Mouse (Mus musculus): ENCODE measurements around the gene Tlr4. TPM values are rescaled to one million over a fixed set of nuclear protein-coding genes. Genes with fewer than 3 reads are reported as not detected.

The Tlr4 gene
- polyA plus RNA-seq, 1 experiment from 2014 or later = 0.93 TPM

DNA sequence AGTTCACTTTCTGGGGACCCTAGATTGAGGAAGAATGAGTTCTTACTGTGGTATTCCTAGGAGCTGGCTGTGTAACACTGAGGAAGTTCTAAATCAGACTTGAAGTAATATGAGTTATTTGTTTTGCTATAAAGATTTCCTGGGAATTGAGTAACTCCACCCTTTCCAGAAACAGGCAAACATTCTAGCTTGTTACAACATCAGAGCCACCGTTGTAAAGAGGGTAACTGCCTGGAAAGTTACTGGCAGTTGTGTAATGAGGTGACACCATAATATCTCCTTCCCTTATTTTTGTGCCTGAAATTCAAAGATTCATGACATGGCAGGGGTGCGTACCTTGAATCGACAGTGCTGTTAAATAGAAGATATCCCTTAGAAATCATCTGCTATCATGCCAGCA lies 24.6 kb downstream of the Tlr4 start:
- no peaks in the 10 kb centered on the region for H3K27me3 ChIP-seq (replicated peaks; ENCODE audit: low read depth, poor library complexity, severe bottlenecking)
- no peaks in the 10 kb centered on the region for H3K36me3 ChIP-seq (replicated peaks)
- H3K4me1 ChIP-seq = no peaks in the 10 kb centered on the region
- 86% methylated on average over 3 of the region's 3 CpGs for WGBS
- no peak for DNase-seq (ENCODE audit: low spot score)
- no peak overlapping the region for H3K27ac ChIP-seq (replicated peaks)
- H3K9me3 ChIP-seq = no peaks in the 10 kb centered on the region
- H3K4me3 ChIP-seq = no peak overlapping the region

GRCm38 (mm10) chr4:66856992-66857391 lies 29.6 kb downstream of the Tlr4 start:
- 91% methylated on average over 1 of the region's 1 CpGs for WGBS
- H3K36me3 ChIP-seq (replicated peaks) = no peaks in the 10 kb centered on the region
- H3K4me3 ChIP-seq = no peak overlapping the region
- no peaks in the 10 kb centered on the region for H3K9me3 ChIP-seq
- H3K27me3 ChIP-seq (replicated peaks; ENCODE audit: low read depth, poor library complexity, severe bottlenecking) = no peaks in the 10 kb centered on the region
- H3K4me1 ChIP-seq = no peaks in the 10 kb centered on the region
- H3K27ac ChIP-seq (replicated peaks) = no peak overlapping the region
- DNase-seq (ENCODE audit: low spot score) = no peak

DNA sequence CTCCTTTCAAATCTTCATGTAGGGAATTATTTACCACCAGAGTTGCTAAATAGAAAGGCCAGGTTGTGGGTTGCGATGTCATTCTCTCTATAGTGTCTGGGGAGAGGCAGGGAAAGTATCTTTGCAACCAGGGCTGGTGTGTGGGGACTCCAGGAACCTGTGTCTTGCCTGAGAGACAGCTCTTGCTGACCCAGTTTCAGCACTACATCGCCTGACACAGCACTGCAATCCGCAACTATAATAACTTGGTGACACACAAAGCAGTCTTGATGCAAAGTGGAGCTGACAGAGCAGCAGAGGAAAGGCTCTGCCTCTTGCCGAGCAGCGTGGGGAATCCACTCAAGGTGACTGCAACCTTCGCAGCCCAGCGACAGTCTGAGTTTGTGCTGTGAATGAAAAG lies 42.5 kb downstream of the Tlr4 start:
- H3K4me3 ChIP-seq = no peak overlapping the region
- H3K9me3 ChIP-seq = no peaks in the 10 kb centered on the region
- no peaks in the 10 kb centered on the region for H3K27me3 ChIP-seq (replicated peaks; ENCODE audit: low read depth, poor library complexity, severe bottlenecking)
- peaks cover 8% of the 10 kb centered on the region for H3K4me1 ChIP-seq
- H3K27ac ChIP-seq (replicated peaks) = no peak overlapping the region
- H3K36me3 ChIP-seq (replicated peaks) = no peaks in the 10 kb centered on the region
- 64% methylated on average over 7 of the region's 7 CpGs for WGBS
- peak; percentile 10 for DNase-seq (ENCODE audit: low spot score)

- Histone ChIP-seq H3K4me3 (no peak overlapping the region), H3K36me3 (replicated peaks) (no peaks in the 10 kb centered on the region), H3K27ac (replicated peaks) (no peak overlapping the region), H3K27me3 (replicated peaks; ENCODE audit: low read depth, poor library complexity, severe bottlenecking) (no peaks in the 10 kb centered on the region), H3K4me1 (peaks cover 8% of the 10 kb centered on the region), H3K9me3 (no peaks in the 10 kb centered on the region)
- DNase-seq (ENCODE audit: low spot score) = no peak
- 84% methylated on average over 5 of the region's 5 CpGs for WGBS
Observed at GRCm38 (mm10) chr4:66872026-66872425, 44.6 kb downstream of the Tlr4 start.

DNA sequence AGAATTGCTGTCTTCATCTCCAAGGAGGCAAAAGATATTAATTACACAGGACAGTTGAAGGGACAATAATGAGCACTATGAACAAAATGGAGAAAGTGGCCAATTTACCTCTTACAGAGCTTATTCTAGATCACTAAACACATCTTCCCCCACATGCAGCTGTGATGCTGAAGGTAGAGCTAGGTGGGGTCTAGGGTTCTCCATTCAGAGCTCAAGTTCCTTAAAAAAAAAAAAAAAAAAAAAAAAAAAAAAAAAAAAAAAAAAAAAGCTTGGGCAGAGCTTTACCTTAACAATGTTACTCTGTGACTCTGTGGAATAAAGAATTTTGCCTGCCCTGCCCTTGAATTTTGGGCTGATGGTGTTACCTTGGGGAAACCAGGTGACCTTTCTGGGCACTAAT lies 46.0 kb downstream of the Tlr4 start:
- Histone ChIP-seq H3K9me3 (no peaks in the 10 kb centered on the region), H3K27ac (replicated peaks) (no peak overlapping the region), H3K27me3 (replicated peaks; ENCODE audit: low read depth, poor library complexity, severe bottlenecking) (no peaks in the 10 kb centered on the region), H3K4me1 (peaks cover 8% of the 10 kb centered on the region), H3K36me3 (replicated peaks) (no peaks in the 10 kb centered on the region), H3K4me3 (no peak overlapping the region)
- no peak for DNase-seq (ENCODE audit: low spot score)

GRCm38 (mm10) chr4:66875751-66876150 lies 48.4 kb downstream of the Tlr4 start:
- H3K9me3 ChIP-seq = no peaks in the 10 kb centered on the region
- no peaks in the 10 kb centered on the region for H3K27me3 ChIP-seq (replicated peaks; ENCODE audit: low read depth, poor library complexity, severe bottlenecking)
- H3K27ac ChIP-seq (replicated peaks) = no peak overlapping the region
- no peak overlapping the region for H3K4me3 ChIP-seq
- no peaks in the 10 kb centered on the region for H3K4me1 ChIP-seq
- no peaks in the 10 kb centered on the region for H3K36me3 ChIP-seq (replicated peaks)
- 84% methylated on average over 4 of the region's 4 CpGs for WGBS
- no peak for DNase-seq (ENCODE audit: low spot score)

- H3K27me3 ChIP-seq (replicated peaks; ENCODE audit: low read depth, poor library complexity, severe bottlenecking) = no peaks in the 10 kb centered on the region
- 72% methylated on average over 11 of the region's 11 CpGs for WGBS
- no peaks in the 10 kb centered on the region for H3K36me3 ChIP-seq (replicated peaks)
- H3K4me1 ChIP-seq = no peaks in the 10 kb centered on the region
- no peak for DNase-seq (ENCODE audit: low spot score)
- H3K4me3 ChIP-seq = no peak overlapping the region
- no peaks in the 10 kb centered on the region for H3K9me3 ChIP-seq
- H3K27ac ChIP-seq (replicated peaks) = no peak overlapping the region
Observed at GRCm38 (mm10) chr4:66877609-66878008, 50.2 kb downstream of the Tlr4 start.

- H3K9me3 ChIP-seq = no peaks in the 10 kb centered on the region
- H3K27me3 ChIP-seq (replicated peaks; ENCODE audit: low read depth, poor library complexity, severe bottlenecking) = no peaks in the 10 kb centered on the region
- no peak overlapping the region for H3K27ac ChIP-seq (replicated peaks)
- H3K4me3 ChIP-seq = no peak overlapping the region
- H3K4me1 ChIP-seq = no peaks in the 10 kb centered on the region
- WGBS = 87% methylated on average over 1 of the region's 1 CpGs
- no peaks in the 10 kb centered on the region for H3K36me3 ChIP-seq (replicated peaks)
- no peak for DNase-seq (ENCODE audit: low spot score)
Observed at GRCm38 (mm10) chr4:66881496-66881895, 54.1 kb downstream of the Tlr4 start.

GRCm38 (mm10) chr4:66883264-66883663 lies 55.9 kb downstream of the Tlr4 start:
- no peaks in the 10 kb centered on the region for H3K27me3 ChIP-seq (replicated peaks; ENCODE audit: low read depth, poor library complexity, severe bottlenecking)
- 93% methylated on average over 5 of the region's 5 CpGs for WGBS
- H3K36me3 ChIP-seq (replicated peaks) = no peaks in the 10 kb centered on the region

GRCm38 (mm10) chr4:66894547-66894946 lies 67.2 kb downstream of the Tlr4 start:
- Histone ChIP-seq H3K27me3 (replicated peaks; ENCODE audit: low read depth, poor library complexity, severe bottlenecking) (no peaks in the 10 kb centered on the region), H3K36me3 (replicated peaks) (no peaks in the 10 kb centered on the region), H3K4me3 (no peak overlapping the region), H3K4me1 (peaks cover 10% of the 10 kb centered on the region), H3K9me3 (no peaks in the 10 kb centered on the region), H3K27ac (replicated peaks) (no peak overlapping the region)
- WGBS = 21% methylated on average over 2 of the region's 2 CpGs
- peak; percentile 68 for DNase-seq (ENCODE audit: low spot score)

More at GRCm38 (mm10) chr4:66883264-66883663, 55.9 kb downstream of the Tlr4 start:
- DNase-seq (ENCODE audit: low spot score) = no peak
- no peak overlapping the region for H3K4me3 ChIP-seq
- no peaks in the 10 kb centered on the region for H3K4me1 ChIP-seq
- no peaks in the 10 kb centered on the region for H3K9me3 ChIP-seq
- H3K27ac ChIP-seq (replicated peaks) = no peak overlapping the region

DNA sequence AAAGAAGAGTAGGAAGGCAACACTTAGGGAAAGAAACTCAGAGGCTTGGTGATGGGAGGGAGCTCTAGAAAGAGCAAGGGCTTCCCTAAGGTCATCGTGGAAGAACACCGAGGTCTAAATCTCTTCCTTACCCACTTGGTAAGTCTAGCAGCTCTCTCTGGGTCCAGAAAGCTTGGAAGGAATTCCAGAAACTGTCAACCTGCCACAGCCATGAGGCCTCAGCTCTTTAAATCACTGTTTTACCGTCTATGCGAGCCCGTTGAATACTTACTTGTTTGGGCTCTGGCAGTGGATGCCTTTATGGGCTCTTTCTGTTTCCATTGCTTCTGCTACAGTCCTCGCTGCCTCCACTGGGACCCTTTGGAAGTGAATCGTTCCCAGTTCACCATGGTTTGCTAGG lies 67.6 kb downstream of the Tlr4 start:
- Histone ChIP-seq H3K4me1 (peaks cover 10% of the 10 kb centered on the region), H3K9me3 (no peaks in the 10 kb centered on the region), H3K27ac (replicated peaks) (no peak overlapping the region), H3K36me3 (replicated peaks) (no peaks in the 10 kb centered on the region), H3K27me3 (replicated peaks; ENCODE audit: low read depth, poor library complexity, severe bottlenecking) (no peaks in the 10 kb centered on the region), H3K4me3 (no peak overlapping the region)
- WGBS = 76% methylated on average over 7 of the region's 7 CpGs
- no peak for DNase-seq (ENCODE audit: low spot score)

DNA sequence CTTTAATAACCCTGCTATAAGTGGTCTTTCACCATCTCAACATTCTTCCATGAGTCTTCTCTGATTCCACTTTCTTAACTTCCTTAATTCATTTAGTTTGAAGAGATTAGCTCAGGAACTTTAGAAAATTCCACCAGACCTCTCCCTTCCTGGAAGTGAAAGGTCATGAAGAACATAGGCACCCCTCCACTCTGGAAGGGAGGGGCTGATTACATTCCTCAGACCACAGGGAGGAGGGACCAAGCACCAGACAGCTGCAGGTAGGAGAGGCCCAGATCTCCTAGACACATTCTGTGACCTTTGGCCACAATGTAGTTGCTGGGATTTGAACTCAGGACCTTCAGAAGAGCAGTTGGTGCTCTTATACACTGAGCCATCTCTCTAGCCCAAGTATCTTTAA lies 72.7 kb downstream of the Tlr4 start:
- H3K4me3 ChIP-seq = no peak overlapping the region
- H3K27me3 ChIP-seq (replicated peaks; ENCODE audit: low read depth, poor library complexity, severe bottlenecking) = no peaks in the 10 kb centered on the region
- no peak overlapping the region for H3K27ac ChIP-seq (replicated peaks)
- no peaks in the 10 kb centered on the region for H3K9me3 ChIP-seq
- peaks cover 2% of the 10 kb centered on the region; the same call in 1 of the 2 replicates for H3K4me1 ChIP-seq
- H3K36me3 ChIP-seq (replicated peaks) = no peaks in the 10 kb centered on the region
- DNase-seq (ENCODE audit: low spot score) = no peak

GRCm38 (mm10) chr4:66901498-66901897 lies 74.1 kb downstream of the Tlr4 start:
- no peak overlapping the region for H3K4me3 ChIP-seq
- no peaks in the 10 kb centered on the region for H3K4me1 ChIP-seq
- no peaks in the 10 kb centered on the region for H3K27me3 ChIP-seq (replicated peaks; ENCODE audit: low read depth, poor library complexity, severe bottlenecking)
- H3K9me3 ChIP-seq = no peaks in the 10 kb centered on the region
- H3K36me3 ChIP-seq (replicated peaks) = no peaks in the 10 kb centered on the region
- H3K27ac ChIP-seq (replicated peaks) = no peak overlapping the region
- DNase-seq (ENCODE audit: low spot score) = no peak

GRCm38 (mm10) chr4:66908376-66908775 lies 81.0 kb downstream of the Tlr4 start:
- no peak overlapping the region for H3K27ac ChIP-seq (replicated peaks)
- H3K4me1 ChIP-seq = no peaks in the 10 kb centered on the region
- no peaks in the 10 kb centered on the region for H3K9me3 ChIP-seq
- no peak for DNase-seq (ENCODE audit: low spot score)
- H3K36me3 ChIP-seq (replicated peaks) = no peaks in the 10 kb centered on the region
- no peak overlapping the region for H3K4me3 ChIP-seq
- no peaks in the 10 kb centered on the region for H3K27me3 ChIP-seq (replicated peaks; ENCODE audit: low read depth, poor library complexity, severe bottlenecking)
